Mouse (Mus musculus): ENCODE data around the gene Mipep.

Mipep gene

GRCm38 (mm10) chr14:60802026-60802425 is 17.7 kb downstream of the Mipep start:
- DNase-seq (ENCODE audit: low read depth, low spot score): no peak

- no peak for DNase-seq (ENCODE audit: low read depth, low spot score)
Measured at GRCm38 (mm10) chr14:60804978-60805377, 20.6 kb downstream of the Mipep start.

GRCm38 (mm10) chr14:60805871-60806270 is 21.5 kb downstream of the Mipep start:
- no peak for DNase-seq (ENCODE audit: low read depth, low spot score)

DNA sequence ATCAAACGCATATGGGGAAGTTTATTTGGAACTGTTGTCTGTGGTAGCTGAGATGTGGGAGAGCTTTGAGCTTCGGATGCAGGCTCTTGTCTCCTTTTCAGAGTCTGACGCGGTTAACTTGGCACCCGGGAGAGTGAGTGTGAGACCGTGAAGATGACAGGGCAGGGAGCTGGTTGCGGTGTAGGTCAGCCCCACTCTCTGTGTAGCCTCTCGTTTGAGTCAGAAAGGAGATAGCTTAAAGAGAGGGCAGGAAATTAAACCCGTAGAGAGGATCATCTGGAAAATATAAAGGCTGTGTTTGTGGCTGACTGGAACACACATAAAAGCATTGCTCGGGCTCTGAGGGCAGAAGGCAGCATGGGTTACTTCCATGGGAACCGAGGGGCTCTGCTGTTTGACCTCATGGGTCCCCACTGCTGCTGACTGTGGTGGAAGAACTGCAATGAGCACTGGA is 22.5 kb downstream of the Mipep start:
- DNase-seq (ENCODE audit: low read depth, low spot score): peak; percentile 46

DNA sequence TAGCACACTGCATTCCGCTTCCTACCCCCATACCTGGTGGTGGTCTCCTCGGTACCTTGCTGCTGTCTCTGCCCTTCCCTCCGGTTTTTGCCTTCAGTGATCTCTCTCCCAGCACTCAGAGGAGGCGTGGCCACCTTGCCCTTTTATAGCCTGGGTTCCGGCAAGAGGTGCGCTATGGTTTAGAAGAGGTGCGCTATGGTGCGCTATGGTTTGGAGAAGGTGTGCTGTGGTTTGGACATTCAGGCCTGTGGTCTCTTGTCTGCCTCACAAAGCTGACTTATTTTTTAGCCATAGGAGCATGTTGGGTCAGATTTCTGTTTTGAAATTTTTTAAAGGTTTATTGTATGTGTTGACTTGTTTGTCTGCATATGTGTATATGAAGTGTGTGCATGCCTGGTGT is 25.5 kb downstream of the Mipep start:
- DNase-seq (ENCODE audit: low read depth, low spot score): no peak

DNA sequence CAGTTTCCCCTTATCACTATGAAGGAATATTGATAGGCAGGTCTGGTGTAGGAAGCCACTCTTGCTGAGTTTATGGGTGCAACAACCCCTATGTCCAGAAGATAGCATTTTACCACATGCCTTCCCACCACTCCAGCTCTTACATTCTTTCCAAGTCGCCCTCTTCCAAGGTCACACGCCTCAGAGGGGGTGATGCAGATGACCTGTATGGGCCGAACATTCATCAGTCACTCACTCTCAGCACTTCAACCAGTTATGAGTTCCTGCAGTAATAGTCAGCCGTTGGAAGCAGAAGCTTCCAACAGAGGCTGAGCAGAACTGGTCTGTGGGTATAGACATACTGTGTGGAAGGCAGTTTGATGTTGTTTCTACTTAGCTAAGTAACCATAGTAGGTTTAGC is 27.2 kb downstream of the Mipep start:
- no peak for DNase-seq (ENCODE audit: low read depth, low spot score)

DNA sequence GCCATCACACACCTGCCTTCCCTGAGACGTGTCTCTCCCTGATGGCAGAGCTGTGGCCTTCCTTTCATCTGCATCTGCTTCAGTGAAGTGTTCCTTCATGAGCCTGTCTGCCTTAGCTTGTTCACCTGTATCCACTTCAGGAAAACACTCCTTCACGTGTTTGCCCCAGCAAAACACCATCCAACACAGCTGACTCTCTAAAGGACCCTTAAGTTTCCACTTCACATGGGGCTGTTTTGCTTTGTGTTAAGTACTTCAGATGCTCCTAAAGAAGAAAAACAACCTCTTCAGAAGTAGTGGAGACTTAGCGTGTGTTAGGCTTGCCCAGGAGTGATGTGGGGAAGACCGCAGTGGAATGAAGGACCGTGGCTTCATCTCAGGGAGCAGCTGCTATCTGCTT is 30.7 kb downstream of the Mipep start:
- no peak for DNase-seq (ENCODE audit: low read depth, low spot score)

- no peak for DNase-seq (ENCODE audit: low read depth, low spot score)
Measured at GRCm38 (mm10) chr14:60818045-60818444, 33.7 kb downstream of the Mipep start.

- DNase-seq (ENCODE audit: low read depth, low spot score): no peak
Measured at GRCm38 (mm10) chr14:60830096-60830495, 45.7 kb downstream of the Mipep start.

DNA sequence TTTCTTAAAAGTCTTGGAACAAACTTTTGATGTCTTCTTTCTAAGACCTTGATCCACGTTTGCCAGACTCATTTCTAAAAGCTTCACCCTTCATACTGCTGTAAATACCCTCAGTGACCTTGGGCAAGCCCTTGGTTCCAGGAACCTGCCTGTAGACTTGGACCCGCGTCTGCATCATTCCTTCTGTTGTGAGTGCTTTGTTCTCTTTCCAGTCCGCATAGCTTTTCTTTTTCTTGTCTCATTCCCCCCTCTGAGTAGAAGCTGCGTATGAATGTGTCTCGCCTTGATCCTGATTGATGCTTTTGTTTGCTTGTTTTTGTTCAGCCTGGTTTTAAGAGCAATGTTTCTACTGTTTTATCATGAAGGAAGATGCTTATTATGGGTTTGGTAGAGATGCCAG is 52.3 kb downstream of the Mipep start:
- no peak for DNase-seq (ENCODE audit: low read depth, low spot score)

- no peak for DNase-seq (ENCODE audit: low read depth, low spot score)
Measured at GRCm38 (mm10) chr14:60839654-60840053, 55.3 kb downstream of the Mipep start.

GRCm38 (mm10) chr14:60841977-60842659 is 57.7 kb downstream of the Mipep start:
- no peak for DNase-seq (ENCODE audit: low read depth, low spot score)

DNA sequence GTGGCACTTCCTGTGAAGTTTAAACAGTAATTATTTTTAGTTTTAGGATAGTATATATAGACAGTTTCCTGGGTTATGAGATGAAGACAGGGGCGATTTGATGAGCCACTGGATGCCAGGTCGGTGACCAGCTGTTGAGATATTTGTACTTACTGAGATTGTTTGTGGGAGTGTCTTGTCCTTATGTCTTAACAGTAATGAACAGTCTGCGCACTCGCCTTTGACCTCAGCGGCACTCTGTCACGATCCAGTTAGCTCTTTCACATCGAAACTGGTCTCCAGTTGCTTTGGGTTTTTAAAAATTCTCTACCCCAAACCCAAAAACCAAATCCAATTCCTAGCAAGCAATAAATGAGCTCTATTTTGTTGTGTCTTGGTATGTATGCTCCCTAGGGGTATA is 59.2 kb downstream of the Mipep start:
- DNase-seq (ENCODE audit: low read depth, low spot score): no peak

DNA sequence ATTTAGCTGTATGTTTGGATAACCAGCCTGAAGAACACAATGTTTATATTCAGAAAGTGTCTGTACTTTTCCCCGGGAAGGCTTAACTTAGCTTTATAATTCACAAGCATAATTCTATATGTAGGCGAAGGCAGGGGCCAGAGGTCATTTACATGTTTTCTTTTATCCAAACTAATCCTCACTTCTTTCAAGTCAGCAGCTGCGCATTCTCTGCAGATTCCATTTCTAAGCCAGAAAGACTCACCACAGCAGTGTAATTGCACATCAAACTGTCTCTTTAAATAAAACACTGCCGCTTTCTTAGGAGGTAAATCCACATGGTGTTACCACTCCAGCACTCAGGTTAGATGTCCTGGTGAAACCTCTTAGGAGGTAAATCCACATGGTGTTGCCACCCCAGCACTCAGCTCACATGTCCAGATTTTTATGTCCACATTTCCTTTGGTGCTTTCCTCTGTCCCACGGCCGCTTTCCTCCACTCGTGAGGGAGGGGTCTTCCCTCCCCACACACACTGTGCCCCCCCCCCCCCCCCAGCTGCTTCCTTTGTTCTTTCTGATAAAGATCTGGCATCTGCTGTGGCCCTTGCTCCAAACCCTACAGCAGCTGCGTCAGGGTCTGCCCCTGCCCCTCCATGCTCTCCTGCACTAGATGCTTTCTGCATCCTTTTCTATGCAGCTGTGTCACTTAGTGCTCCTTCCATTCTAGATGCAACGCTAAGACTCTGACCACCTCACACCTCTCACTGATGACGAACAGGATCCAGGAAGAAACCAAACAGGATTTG is 61.1 kb downstream of the Mipep start:
- DNase-seq (ENCODE audit: low read depth, low spot score): no peak

GRCm38 (mm10) chr14:60846174-60846573 is 61.8 kb downstream of the Mipep start:
- no peak for DNase-seq (ENCODE audit: low read depth, low spot score)

GRCm38 (mm10) chr14:60848194-60848593 is 63.8 kb downstream of the Mipep start:
- DNase-seq (ENCODE audit: low read depth, low spot score): no peak

GRCm38 (mm10) chr14:60850101-60850500 is 65.7 kb downstream of the Mipep start:
- DNase-seq (ENCODE audit: low read depth, low spot score): no peak

DNA sequence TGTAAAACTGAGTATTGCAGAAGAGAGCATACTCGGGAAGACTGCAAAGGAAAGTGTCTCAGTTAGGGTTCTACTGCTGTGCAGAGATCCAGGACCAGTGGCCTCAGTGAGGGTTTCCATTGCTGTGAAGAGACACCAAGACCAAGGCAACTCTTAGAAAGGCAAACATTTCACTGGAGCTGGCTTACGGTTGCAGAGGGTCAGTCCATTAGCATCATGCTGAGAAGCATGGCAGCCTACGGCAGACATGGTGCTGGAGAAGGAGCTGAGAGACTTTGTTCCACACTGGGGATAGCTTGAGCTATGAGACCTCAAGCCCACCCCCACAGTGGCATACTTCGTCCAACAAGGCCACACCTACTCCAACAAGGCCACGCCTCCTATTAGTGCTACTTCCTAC is 67.3 kb downstream of the Mipep start:
- DNase-seq (ENCODE audit: low read depth, low spot score): no peak

GRCm38 (mm10) chr14:60856199-60856912 is 72.0 kb downstream of the Mipep start:
- DNase-seq (ENCODE audit: low read depth, low spot score): peak; percentile 33

GRCm38 (mm10) chr14:60856913-60857300 is 72.5 kb downstream of the Mipep start:
- no peak for DNase-seq (ENCODE audit: low read depth, low spot score)

- DNase-seq (ENCODE audit: low read depth, low spot score): peak; percentile 75
Measured at GRCm38 (mm10) chr14:60863396-60863795, 79.0 kb downstream of the Mipep start.

DNA sequence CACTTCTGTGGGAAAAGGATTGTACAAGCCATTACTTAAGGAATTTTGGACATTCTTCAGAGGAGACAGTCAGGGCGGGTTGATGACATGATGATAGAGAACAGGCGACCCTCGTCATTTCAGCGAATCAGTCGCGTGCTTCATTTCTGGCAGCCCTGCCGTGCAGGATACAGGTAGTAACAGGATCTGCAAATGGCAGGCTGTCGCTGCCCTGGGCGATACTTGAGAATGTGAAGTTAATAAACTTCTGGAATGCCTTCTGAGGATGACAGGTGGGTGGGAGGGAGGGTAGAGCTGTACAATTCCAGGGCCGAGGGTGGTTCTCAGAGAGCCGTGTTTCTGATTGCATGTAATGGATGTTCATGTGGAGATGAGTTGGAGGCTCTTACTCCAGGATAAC is 82.0 kb downstream of the Mipep start:
- peak; percentile 68 for DNase-seq (ENCODE audit: low read depth, low spot score)

GRCm38 (mm10) chr14:60868325-60868724 is 84.0 kb downstream of the Mipep start:
- DNase-seq (ENCODE audit: low read depth, low spot score): no peak

Data from forelimb bud, embryonic 11.5 days (tissue).